Mouse (Mus musculus) kidney, adult 2 months (tissue): ENCODE measurements around the gene Dpagt1. TPM values are rescaled to one million over a fixed set of nuclear protein-coding genes. Genes with fewer than 3 reads are reported as not detected.
"Not testable (repeated sequence)": the region's sequence is repeated elsewhere in the genome, so short reads cannot be mapped to it uniquely, and the experiment has no call there.

Experiments used
- DNase-seq: peaks from one replicate; pipeline ENCODE4 v3.0.0; 2021
- H3K27ac ChIP-seq: fragments of 200-500 bp; 2 replicates; pipeline ENCODE4 v1.5.1; 2012; ENCODE audit warnings: low read depth, low read length, control low read depth, inconsistent platforms; ENCODE audit not compliant: insufficient read depth
- H3K27me3 ChIP-seq: fragments of 200-500 bp; replicated peaks from 2 replicates; pipeline ENCODE4 v1.6.1; 2012; ENCODE audit warnings: mild to moderate bottlenecking, moderate library complexity, low read length, inconsistent platforms; ENCODE audit not compliant: control insufficient read depth, insufficient read depth
- H3K36me3 ChIP-seq: fragments of 200-500 bp; 2 replicates; pipeline ENCODE4 v1.6.1; 2012; ENCODE audit warnings: mild to moderate bottlenecking, moderate library complexity, low read length, inconsistent platforms; ENCODE audit not compliant: control insufficient read depth, insufficient read depth
- H3K4me1 ChIP-seq: fragments of 200-500 bp; 2 replicates; pipeline ENCODE4 v1.6.1; 2011; ENCODE audit warnings: low read length; ENCODE audit not compliant: control insufficient read depth, insufficient read depth
- H3K4me3 ChIP-seq: fragments of 200-500 bp; 2 replicates; pipeline ENCODE4 v1.5.1; 2011; ENCODE audit warnings: mild to moderate bottlenecking, low read depth, low read length, control low read depth; ENCODE audit not compliant: insufficient read depth
- CTCF ChIP-seq: fragments of 200-500 bp; conservative IDR thresholded peaks from 2 replicates; pipeline ENCODE4 v1.5.1; 2011; ENCODE audit warnings: low read depth, mild to moderate bottlenecking, control low read depth, low read length, moderate library complexity, mixed read lengths; ENCODE audit not compliant: insufficient read depth, insufficient read length
- POLR2A ChIP-seq: fragments of 200-500 bp; IDR thresholded peaks from one replicate; pipeline ENCODE4 v1.6.1; 2011; ENCODE audit warnings: low read depth, low read length, control low read depth
- whole genome bisulfite sequencing: fragments of 180-500 bp; shearing (Covaris S2); methylation state at CpG from one replicate; pipeline ENCODE4 v1.1.7; 2018; 5-methylcytosine and 5-hydroxymethylcytosine counted together
- polyA plus RNA-seq: library from polyadenylated mRNA; depleted of rRNA; stranded (reverse); fragments of >200 nt; gene quantifications from 2 replicates; pipeline ENCODE4 v1.2.3, GENCODE M21; 2012

Dpagt1 gene
- polyA plus RNA-seq, 1 experiment: 41.9 TPM

- whole genome bisulfite sequencing: 59% methylated on average over 6 of the region's 6 CpGs
- no peak for TF ChIP-seq POLR2A
- no peak for TF ChIP-seq CTCF
- peak; percentile 40 for DNase-seq
- Histone ChIP-seq H3K4me3 (no peak overlapping the region), H3K27me3 (no peaks in the 10 kb centered on the region), H3K4me1 (peaks cover 13% of the 10 kb centered on the region; the same call in 1 of the 2 replicates), H3K27ac (no peak overlapping the region), H3K36me3 (no peaks in the 10 kb centered on the region)
These were observed 1.7 kb upstream of the Dpagt1 start for GRCm38 (mm10) chr9:44324147-44324546.

GRCm38 (mm10) chr9:44325032-44325767 is 619 bp upstream of the Dpagt1 start:
- H3K4me1 ChIP-seq: peaks cover 13% of the 10 kb centered on the region; the same call in 1 of the 2 replicates
- not testable (repeated sequence) for H3K36me3 ChIP-seq, H3K4me3 ChIP-seq, H3K27me3 ChIP-seq, DNase-seq
- 60% methylated on average over 7 of the region's 8 CpGs for WGBS
- peak overlapping the region; percentile 28; the same call in 1 of the 2 replicates for H3K27ac ChIP-seq

- under 1% methylated on average over 38 of the region's 38 CpGs for WGBS
- TF ChIP-seq POLR2A (no peak), CTCF (no peak)
- Histone ChIP-seq H3K4me1 (peaks cover 7% of the 10 kb centered on the region; the same call in 1 of the 2 replicates), H3K27me3 (no peaks in the 10 kb centered on the region), H3K4me3 (peak overlapping the region; percentile 72), H3K27ac (peak overlapping the region; percentile 28), H3K36me3 (no peaks in the 10 kb centered on the region)
- peak; percentile 95 for DNase-seq
These were observed 698 bp downstream of the Dpagt1 start for GRCm38 (mm10) chr9:44326371-44327063.

- peak; percentile 62 for DNase-seq
- H3K27ac ChIP-seq: peak overlapping the region; percentile 28
- no peak for TF ChIP-seq CTCF
These were observed 1.4 kb downstream of the Dpagt1 start for GRCm38 (mm10) chr9:44327064-44327711.

GRCm38 (mm10) chr9:44327926-44328325 is 2.1 kb downstream of the Dpagt1 start:
- no peak overlapping the region for H3K27ac ChIP-seq
- H3K36me3 ChIP-seq: no peaks in the 10 kb centered on the region
- WGBS: 78% methylated on average over 5 of the region's 5 CpGs
- H3K4me1 ChIP-seq: peaks cover 7% of the 10 kb centered on the region; the same call in 1 of the 2 replicates
- H3K4me3 ChIP-seq: peak overlapping the region; percentile 72; the same call in 1 of the 2 replicates
- no peaks in the 10 kb centered on the region for H3K27me3 ChIP-seq
- no peak for DNase-seq
- TF ChIP-seq POLR2A: no peak
- no peak for TF ChIP-seq CTCF

More at GRCm38 (mm10) chr9:44327064-44327711, 1.4 kb downstream of the Dpagt1 start:
- under 1% methylated on average over 22 of the region's 22 CpGs for WGBS
- H3K36me3 ChIP-seq: no peaks in the 10 kb centered on the region
- H3K4me3 ChIP-seq: peak overlapping the region; percentile 72
- peaks cover 7% of the 10 kb centered on the region; the same call in 1 of the 2 replicates for H3K4me1 ChIP-seq
- no peaks in the 10 kb centered on the region for H3K27me3 ChIP-seq

- no peak overlapping the region for H3K4me3 ChIP-seq
- no peaks in the 10 kb centered on the region for H3K27me3 ChIP-seq
- TF ChIP-seq POLR2A (no peak), CTCF (no peak)
- no peak for DNase-seq
- no peaks in the 10 kb centered on the region for H3K36me3 ChIP-seq
- H3K4me1 ChIP-seq: peaks cover 8% of the 10 kb centered on the region; the same call in 1 of the 2 replicates
- H3K27ac ChIP-seq: no peak overlapping the region
- WGBS: 84% methylated on average over 6 of the region's 6 CpGs
These were observed 4.9 kb downstream of the Dpagt1 start for GRCm38 (mm10) chr9:44330736-44331135.
